Mouse (Mus musculus) spleen, postnatal 36 days (tissue): ENCODE data around the gene Mettl21e.
"Not testable (repeated sequence)": the region's sequence is repeated elsewhere in the genome, so short reads cannot be mapped to it uniquely, and the experiment has no call there.

ENCODE experiments used
- DNase-seq, 2 experiments: peaks; one replicate each; pipeline ENCODE4 v3.0.0; 2022; ENCODE audit warnings: low spot score in 2 of 2, mixed read lengths in 1 of 2

Mettl21e gene

DNA sequence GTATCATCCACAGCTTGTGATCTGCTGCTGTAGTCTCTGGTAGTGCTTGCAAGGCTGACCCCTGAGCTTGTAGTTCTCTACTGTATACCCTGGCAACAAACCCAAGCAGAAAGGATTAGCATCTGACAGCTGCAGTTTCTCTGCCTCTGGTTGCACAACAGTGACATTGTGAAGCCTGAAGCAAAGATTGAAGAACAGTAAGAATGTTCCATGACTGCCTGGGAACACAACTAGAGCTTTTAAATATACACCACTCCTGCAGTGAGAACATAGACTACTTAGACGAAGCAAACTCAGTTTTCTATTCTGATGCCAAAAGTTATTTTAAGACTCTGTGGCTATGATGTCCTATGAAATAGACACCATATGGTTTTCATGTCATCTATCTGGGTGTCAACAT, at the start of gene Mettl21e:
TSS of gene Mettl21e (minus strand) at position 86 of the 400 bp plus-strand sequence.
- DNase-seq: no peak

DNA sequence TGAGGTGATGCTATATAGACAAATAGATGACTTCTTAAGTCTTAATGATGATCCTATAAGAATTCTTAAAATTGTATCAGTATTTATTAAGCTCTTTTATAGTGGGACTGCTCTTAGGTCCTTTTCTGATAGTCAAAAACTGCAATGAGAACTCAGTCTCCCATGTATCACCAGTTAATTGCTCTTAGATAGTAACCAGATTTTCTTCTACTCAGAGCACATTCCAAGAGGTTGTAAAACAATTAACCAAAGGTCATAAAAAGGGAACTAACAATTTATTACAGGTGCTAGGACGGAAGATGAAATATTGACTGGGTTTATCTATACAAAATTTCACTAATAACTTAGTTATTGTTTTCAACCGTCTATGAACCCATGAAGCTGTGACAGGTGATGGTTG, 21.7 kb upstream of the Mettl21e start:
- not testable (repeated sequence) for DNase-seq

DNA sequence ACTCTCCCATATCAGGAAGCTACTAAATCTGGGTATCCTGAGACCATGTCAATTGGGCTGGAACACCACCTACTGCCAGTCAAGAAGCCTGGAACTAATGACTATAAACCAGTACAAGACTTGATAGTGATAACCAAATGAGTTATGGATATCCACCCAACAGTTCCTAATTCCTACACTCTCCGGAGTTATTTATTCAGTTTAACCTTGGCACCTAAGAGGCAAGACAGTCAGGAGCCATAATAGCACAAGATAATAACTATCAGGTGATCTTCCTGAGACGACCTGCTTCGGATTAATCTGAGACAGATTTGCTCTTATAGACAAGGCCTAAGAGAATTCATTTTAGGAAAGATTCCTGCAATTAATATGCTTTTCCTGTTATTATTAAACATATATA, 21.2 kb upstream of the Mettl21e start:
- no peak for DNase-seq

DNA sequence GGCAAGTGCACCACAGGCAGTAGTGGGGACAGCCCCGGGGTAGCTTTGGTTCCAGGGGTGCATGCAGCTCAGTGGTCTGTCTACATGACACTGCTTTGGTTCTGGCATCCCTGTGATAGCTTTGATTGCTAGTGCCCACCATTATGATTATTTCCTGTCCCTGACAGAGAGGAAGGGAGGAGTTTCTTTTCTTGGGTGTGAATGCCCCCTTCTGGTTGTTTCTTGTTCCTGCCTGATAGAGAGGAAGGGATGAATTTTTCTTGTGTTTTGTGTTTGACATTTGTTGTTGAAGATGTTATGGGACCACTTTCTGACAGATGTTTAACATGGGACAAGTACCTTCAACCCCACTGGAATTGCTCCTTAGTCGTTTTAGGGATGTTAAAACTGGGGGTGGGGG, 18.5 kb upstream of the Mettl21e start:
- no peak for DNase-seq

DNA sequence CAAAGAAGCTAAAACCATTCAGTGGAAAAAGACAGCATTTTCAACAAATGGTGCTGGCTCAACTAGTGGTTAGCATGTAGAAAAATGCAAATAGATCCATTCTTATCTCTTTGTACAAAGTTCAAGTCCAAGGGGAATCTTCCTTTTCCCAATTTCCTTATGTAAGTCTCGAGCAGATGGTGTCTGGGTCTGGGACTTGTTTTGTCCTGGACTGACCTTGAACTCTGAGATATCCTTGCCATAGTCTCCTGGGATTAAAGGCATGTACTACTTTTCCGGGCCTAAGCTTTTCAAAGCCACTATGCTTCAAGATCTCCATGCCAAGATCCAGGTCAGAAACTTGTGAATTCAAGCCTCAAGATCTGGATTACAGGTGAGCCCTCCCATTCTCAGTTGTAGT, 16.6 kb upstream of the Mettl21e start:
- no peak for DNase-seq

DNA sequence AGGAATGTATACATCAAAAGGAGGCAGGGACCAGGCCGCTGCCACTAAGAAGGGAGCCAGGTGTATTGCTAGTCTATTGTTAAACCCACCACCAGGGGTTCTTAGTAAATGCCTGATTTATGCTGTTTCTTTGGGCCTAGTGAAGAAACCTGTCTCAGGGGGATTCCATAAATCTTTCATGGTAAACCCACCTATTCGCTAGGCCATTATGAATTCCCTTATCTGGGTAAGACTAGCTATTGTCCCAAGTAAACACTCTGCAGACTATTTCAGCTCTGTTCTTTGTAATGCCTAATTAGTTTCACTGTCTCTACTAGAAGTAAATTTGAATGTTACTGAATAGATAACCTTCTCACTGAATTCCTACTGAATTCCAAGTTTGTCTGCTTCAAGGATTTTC, 15.8 kb upstream of the Mettl21e start:
- DNase-seq: not testable (repeated sequence)

DNA sequence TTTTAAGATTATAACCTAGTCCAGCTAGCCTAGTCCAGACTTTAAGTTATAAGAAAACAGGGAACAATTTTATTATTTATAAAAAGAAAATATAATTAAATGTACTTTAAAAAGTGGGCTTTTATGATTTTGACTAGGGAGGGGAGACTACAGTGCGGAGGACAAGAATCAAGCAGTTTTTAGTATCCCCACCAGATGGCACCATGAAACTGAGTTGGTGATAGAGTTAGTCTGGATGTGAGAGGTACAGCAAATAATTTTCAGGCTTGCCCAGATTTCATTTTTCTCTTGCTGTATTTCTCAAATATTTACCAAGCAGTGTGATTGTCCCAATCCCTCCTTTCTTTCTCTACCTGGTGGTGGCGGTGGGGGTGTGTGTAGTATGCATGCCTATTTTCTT, 10.3 kb upstream of the Mettl21e start:
- no peak for DNase-seq

DNA sequence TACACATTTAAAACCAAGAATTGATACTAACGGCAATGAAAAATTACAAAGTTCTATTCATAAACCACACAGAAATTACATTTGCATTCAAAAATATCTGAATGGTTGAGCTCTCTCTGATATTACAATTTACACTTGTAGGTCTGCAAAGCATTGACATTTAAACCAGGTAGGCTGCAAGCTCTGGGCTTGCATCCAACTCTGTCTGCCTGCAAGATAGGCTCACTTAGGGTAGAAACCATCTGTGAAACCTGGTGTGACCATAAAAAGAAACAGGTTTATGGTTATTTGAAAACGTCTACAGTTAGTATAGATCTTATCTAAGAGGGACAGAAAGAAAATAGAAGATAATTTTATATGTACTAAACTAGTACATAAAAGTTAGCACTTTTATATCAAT, 1.6 kb downstream of the Mettl21e start:
- no peak for DNase-seq

DNA sequence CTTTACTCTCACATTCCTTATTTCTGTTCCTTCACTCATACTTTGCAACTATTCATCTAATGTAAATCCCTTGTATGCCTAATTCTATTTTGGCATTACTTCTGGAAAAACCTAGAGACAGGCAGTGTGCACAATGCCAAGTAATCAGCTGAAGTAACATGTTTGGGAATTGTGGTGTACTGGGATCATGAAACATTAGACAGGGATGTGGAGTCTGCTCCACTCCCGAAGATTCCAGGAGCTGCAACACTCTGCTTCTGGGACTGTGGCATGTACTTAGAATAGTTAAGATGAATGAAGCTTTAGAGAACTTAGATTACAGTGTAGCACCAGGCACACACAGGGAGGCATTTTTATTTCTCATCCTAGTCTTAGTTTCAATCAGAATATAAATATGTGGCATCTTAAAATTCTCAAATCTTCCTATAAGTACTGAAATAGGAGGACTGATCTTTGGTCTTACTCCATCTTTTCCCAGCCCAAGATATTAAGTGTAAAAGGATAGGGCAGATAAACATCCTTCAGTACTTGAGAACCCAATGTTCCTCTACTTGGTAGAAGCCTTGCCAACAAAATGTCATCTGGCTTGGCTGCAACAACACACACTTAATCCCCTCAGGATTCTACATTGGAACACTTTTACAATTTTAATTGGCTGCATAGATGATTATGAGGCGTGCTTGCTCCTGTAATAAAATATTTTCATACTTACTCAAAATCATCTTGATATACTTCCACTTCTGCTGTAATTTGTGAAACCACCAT, 2.2 kb downstream of the Mettl21e start:
- no peak for DNase-seq

DNA sequence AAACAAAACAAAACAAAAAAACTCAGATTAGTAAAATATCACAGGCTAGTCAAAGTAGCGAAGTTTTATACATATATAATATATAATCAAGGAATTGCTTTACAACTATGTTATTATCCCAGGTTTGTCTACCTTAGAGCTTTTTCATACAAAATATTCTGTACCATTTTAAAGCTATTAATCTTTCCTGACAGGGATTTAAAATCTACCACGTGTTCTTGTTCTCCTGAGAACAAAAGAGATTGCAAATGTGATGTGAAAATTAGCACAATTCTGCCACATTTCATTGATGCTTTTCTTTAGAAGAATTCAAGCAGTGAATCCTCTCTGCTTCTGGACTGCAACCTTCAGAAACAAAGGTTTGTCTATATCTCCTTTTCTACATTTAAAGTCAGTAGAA, 4.3 kb downstream of the Mettl21e start:
- no peak for DNase-seq

DNA sequence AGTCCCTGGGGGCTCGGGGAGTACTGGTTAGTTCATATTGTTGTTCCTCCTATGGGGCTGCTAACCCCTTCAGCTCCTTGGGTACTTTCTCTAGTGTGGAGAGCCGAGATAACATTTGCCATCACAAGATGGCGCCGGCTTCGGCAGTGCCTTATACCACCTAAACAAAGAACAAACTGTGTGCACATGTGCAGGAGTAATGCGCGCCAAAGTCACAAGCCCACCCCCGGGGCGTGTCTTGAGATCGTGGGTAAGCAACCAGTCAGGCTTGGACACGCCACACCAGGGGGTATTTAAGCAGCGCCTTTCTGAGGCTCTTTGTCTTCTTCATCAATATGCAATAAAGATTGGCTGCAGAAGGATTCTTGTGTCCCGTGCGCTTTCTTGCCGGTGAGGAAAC, 15.9 kb downstream of the Mettl21e start:
- no peak for DNase-seq

DNA sequence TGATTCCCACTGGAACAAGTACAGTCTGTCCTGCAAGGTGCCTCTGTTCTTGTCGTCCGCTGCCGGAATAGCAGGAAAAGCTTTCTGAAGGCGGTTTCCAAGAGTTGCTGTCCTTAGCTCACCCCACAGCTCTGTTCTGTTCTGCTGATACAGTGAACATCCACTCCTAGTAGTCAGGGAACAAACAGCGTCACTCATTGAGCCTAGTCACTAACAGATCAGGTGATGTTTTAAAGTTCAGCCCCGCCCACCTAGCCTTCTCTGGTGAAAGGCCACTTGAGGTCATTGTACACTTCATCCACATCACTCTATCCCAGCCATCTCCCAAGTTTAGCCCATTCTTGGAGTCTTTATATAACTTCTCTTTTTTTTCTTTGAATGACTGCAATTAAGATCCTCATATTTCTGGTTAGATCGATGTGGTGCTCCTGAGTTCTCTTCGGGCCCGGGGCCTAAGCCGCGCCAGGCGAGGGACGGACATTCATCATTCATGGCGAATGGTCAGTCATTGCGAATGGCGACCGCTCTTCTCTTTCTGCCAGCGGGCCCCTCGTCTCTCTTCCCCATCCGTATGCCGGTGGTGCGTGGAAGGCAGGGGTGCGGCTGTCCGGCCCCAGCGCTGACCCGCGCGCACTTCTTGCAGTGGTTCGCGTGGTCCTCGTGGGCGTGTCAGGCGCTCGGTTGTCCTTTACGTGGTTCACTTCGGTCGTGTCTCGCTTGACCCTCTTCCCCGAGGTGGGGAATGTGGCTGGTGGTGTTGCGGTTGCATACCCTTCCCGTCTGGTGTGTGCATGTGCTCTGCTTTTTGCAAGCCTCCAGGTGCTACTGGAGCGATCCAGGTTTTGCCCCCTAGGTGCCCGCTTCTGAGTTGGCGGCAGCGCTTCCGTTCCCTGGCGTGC, 20.2 kb downstream of the Mettl21e start:
- no peak for DNase-seq

DNA sequence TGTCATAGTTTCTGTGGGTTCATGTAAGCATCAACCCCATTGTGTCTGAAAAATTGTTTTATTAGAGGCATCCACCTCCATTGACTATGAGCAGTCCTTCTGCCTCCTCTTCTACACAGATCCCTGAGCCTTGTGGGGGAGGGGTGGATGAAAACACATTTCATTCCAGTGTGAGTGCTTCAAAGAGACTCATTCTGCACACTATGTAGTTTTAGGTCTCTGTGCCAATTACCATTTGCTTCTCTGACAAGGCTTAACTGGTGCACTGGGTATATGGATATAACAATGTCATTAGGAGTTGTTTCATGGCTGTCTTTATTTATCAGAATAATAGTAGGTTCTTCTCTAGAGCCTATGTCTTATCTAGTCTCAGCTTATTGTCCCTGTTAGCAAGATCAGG, 32.4 kb downstream of the Mettl21e start:
- DNase-seq: no peak

DNA sequence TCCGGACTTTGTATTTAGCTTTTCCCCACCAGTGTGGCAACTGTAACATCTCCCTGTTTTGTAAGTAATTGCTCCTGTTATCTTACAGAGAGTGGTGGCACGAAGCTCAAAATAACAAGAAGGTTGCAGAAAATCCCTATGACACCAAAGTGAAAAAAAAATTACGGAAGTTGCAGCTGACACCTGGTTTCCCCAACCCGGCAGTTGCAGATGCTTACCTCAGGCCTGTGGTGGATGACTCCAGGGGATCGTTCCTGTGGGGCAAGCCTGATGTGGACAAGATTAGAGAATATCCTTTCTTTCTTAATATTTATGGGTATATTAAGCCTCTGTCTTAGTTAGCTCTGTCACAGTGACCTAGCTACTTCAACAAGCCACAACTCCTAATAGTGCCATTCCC, 40.7 kb downstream of the Mettl21e start:
- no peak for DNase-seq

DNA sequence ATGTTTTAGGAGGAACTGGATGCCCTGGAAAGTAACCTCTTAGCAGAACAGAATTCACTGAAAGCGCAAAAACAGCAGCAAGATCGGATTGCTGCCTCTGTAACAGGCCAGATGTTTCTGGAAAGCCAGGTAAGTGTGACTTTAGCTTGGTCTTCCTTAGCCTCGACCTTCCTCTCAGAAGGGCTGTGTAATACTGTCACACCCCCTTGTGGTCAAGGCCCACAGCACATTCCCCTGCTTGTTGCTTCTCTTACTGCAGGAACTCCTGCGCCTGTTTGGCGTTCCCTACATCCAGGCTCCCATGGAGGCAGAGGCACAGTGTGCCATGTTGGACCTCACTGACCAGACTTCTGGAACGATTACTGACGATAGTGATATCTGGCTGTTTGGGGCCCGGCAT, 44.9 kb downstream of the Mettl21e start:
- DNase-seq: no peak

DNA sequence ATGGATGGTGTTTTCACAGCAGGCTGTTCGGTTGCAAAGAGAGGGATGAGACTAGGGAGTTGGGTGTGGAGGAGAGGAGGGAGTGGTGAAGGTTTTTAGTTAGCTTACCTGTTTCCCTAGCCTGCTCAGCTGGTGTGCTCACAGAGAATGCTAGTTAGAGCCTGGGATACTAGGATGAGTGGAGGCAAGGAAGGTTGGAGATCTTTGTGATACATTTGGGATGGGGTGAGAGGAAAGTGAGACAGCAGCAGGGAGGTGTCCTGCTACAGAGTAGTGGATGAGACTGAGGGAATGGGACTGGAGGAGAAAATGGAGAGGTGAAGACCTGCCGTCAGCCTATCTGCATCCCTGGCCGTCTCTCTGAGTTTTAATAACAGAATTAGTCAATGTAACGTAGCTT, 46.1 kb downstream of the Mettl21e start:
- DNase-seq: no peak

DNA sequence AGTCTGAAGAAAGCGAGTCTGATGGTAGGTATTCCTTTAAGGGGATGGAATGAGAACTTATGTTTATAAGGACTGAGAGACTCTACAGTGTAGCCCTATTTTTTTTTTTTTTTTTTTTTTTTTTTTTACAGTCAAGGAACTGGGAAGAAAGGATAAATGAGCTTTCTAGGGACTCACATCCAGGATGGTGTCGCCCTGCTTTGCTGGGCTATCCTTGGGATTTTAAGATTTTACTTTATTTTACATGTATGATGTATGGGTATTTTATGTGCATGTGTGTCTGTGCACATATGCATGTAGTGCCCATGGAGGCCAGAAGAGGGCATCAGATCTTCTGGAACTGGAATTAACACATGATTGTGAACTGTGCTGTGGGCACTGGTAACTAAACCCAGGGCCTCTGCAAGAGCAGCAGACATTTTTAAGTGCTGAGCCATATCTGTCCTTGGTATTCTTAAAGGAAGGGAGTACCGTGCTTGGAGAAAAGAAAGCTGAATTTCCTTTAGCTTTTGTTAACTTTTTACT, 50.8 kb downstream of the Mettl21e start:
- no peak for DNase-seq

DNA sequence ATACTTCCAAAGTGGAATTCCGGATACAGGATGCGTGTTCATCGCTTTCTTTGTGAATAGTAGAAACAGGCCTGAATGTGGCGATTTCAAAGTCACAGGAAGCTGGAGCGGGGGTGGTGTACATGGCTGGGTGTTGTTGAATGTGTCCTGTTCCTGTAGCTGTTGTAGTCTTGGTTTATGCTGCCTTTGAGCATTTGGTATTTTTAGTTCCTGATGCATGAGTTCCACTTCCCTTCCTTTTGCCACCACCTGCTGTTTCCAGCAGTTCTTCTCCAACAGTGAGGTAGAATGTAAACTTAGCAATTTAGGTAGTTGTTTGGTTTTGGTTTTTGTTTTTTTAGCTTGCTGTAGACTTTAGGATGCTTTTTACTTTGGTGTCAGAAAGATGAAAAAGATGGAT, 56.4 kb downstream of the Mettl21e start:
- no peak for DNase-seq

DNA sequence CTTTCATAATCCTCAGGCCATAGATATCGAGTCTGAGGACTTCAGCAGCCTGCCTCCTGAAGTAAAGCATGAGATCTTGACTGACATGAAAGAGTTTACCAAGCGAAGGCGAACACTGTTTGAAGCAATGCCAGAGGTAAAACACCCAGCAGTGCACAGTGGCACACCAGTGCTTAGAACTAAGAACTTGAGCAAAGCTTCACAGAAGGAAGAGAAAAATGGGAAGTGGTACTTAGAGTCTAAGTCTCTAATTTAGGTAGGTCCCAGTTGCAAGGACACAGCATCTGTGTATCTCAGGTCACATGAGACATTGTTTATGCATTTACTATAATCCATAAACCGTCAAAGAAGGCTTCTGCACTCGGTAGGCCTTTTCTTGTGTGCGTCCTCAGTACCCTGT, 56.9 kb downstream of the Mettl21e start:
- DNase-seq: no peak

DNA sequence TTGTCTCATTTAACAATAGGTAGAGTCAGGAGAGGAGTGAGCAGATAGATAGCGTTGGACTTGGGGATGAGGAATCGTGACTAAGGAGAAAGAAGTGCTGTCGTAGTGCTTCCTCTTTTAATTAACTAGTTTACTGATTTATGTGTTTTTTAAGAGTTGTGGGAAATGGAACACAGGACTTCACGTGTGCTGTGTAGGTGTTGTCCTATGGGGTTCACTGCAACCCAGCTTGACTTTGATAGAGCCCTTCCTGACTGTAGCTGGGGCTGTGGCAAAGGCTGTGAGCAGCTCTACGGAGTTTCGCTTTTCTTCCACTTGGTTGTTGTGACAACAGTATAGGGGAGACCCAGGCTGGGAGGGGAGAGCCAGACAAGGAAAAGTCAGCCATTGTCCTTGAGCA, 60.4 kb downstream of the Mettl21e start:
- DNase-seq: no peak

DNA sequence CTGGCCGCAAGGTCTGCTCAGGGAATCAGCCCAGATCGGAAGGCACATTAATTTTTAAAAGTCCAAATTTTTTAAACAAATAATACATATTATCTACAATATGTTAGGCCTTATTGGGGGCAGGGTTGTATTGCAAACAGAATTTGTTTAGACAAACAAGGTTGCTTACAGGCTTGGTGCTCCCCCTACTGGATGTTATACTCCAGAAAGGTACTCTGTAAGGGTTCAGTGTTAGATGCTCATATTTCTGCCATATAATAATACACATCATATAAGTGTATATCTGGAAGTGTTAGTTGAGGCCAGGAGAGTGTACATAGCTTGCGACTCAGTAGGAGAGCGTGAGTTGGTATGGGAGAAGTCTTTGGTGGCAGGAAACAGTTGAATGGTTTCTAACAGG, 63.5 kb downstream of the Mettl21e start:
- DNase-seq: no peak
